Mouse (Mus musculus): Measurements from ENCODE around the gene Fam129b. TPM values are rescaled to one million over a fixed set of nuclear protein-coding genes. Genes with fewer than 3 reads are reported as not detected.

Fam129b gene
- 13.7 and 15.9 TPM in 2 replicates for polyA plus RNA-seq (2014; fragmentation: Nextera tagmentation; extraction: Ambion mirVana)

DNA sequence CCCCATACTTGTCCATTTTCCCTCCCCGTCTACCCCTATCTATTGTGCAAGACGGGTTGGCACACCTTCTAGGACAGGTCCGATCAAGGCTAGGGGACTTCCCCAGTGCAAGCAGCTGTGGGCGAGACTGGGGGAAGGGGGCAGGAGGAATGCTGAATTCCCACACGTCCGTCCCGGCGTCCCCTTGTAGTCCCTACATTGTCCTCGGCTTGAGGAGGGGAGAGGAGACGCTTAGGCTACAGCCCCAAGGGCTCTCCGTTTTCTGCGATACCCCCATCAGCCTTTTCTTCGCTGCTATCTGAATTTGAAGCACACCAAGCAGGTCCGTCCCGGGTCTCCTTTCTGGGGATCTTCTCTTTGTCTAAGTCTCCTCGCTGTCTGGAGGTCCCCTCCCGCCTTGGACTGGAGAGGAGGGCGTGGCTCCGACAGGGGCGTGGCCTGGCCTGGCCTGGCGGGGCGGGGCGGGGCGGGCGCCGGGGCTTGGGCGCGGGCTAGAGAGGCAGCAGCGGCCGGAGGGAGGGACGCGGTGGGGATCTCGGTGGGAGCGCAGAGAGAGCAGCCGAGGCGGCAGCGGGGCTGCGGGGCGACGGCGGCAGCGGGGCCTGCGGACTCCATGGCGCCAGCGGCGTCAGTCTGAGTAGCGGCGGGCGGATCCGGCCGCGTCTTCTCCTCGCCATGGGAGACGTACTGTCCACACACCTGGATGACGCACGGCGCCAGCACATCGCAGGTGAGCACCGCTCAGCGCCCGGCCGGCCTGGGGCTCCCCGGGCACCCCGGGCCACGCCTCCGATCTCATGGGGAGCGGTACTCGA, at the start of gene Fam129b:
Fam129b (plus strand) TSS at position 440 of the 815 bp plus-strand sequence.
- H3K4me2 ChIP-seq (ENCODE audit: low read depth, low read length) = peak within 1 kb of the TSS; percentile 96
- peak within 1 kb of the TSS; percentile 76 for H3K4me3 ChIP-seq (ENCODE audit: low read depth, low read length)
- H3K27ac ChIP-seq (replicated peaks; ENCODE audit: low read depth, low read length) = peak within 1 kb of the TSS; percentile 82
- no peaks in the 10 kb centered on the region for H3K9me3 ChIP-seq (replicated peaks; ENCODE audit: control insufficient read depth, low read length)
- DNase-seq (ENCODE audit: low spot score) (peak; percentile 92), ATAC-seq (replicated peaks; ENCODE audit: insufficient number of reproducible peaks, low FRiP score, low TSS enrichment, low read depth) (peak; percentile 82)
- H3K4me1 ChIP-seq (ENCODE audit: control insufficient read depth, insufficient read depth, low read length) = peaks cover 14% of the 10 kb centered on the region
- H3K9ac ChIP-seq (replicated peaks; ENCODE audit: low read length) = peak within 1 kb of the TSS; percentile 96
- no peaks in the 10 kb centered on the region for H3K36me3 ChIP-seq (replicated peaks; ENCODE audit: control insufficient read depth, insufficient read depth, low read depth, low read length)
- H3K27me3 ChIP-seq (ENCODE audit: control insufficient read depth, insufficient read depth, low read length) = no peaks in the 10 kb centered on the region
- under 1% methylated on average over 54 of the region's 68 CpGs for WGBS

DNA sequence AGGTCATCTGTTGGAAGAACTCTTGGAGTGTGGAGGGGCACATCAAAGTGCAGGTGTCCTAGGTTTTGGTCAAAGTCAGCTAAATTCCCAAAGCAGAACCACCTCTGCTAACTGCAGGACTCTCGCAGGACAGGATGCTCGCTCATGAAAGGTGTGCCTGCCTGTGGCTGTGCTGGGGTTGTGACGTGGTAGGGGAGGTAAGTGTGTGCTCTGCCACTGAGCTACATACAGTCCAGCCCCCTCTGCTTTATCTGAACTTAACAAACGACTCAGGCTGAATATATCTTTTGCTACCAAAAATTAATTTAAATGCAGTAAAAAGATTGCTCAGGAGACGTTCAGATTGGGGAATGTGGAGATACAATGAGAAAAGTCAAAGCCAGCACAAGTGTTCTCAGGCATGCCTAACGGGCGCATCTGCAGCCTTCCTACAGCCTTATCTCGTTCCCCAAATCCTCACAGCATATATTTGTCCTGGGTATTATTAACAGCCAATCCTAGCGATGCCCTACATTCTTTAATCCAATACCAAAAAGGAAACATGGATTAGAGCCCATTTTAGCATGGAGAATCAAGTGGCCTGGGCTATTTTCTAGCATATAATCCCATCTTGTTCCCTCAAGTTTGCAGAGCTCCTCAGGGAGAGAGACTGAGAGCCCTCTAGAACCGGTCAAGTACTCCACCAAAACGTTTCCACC, 46.8 kb upstream of the Fam129b start:
- DNase-seq (ENCODE audit: low spot score) = no peak
- WGBS = 78% methylated on average over 11 of the region's 11 CpGs
- H3K4me1 ChIP-seq (ENCODE audit: control insufficient read depth, insufficient read depth, low read length) = peaks cover 4% of the 10 kb centered on the region; the same call in 1 of the 2 replicates
- no peaks in the 10 kb centered on the region for H3K9me3 ChIP-seq (replicated peaks; ENCODE audit: control insufficient read depth, low read length)
- no peaks in the 10 kb centered on the region for H3K27me3 ChIP-seq (ENCODE audit: control insufficient read depth, insufficient read depth, low read length)
- H3K27ac ChIP-seq (replicated peaks; ENCODE audit: low read depth, low read length) = no peak overlapping the region
- H3K9ac ChIP-seq (replicated peaks; ENCODE audit: low read length) = no peak overlapping the region
- no peak overlapping the region for H3K4me2 ChIP-seq (ENCODE audit: low read depth, low read length)
- no peaks in the 10 kb centered on the region for H3K36me3 ChIP-seq (replicated peaks; ENCODE audit: control insufficient read depth, insufficient read depth, low read depth, low read length)
- no peak for ATAC-seq (replicated peaks; ENCODE audit: insufficient number of reproducible peaks, low FRiP score, low TSS enrichment, low read depth)
- H3K4me3 ChIP-seq (ENCODE audit: low read depth, low read length) = no peak overlapping the region

DNA sequence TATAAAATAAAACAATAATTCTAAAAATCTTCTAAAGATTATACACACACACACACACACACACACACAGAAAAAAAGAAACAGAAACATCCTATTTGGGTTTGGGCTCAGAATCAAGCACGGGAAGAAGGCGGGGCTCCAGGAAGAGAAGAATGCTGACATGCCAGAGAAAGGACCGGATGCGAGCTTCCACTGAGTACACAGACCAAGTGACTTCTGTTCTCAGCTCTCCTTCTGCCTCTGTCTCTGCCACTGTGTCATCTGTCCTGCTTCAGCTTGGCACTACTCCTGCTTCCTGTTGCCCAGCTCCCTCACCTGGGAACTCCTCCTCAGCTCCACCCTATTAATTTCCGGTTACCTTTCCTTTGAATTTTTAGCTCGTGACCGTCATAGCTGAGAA, 41.4 kb upstream of the Fam129b start:
- H3K4me1 ChIP-seq (ENCODE audit: control insufficient read depth, insufficient read depth, low read length) = no peaks in the 10 kb centered on the region
- 57% methylated on average over 7 of the region's 7 CpGs for WGBS
- ATAC-seq (replicated peaks; ENCODE audit: insufficient number of reproducible peaks, low FRiP score, low TSS enrichment, low read depth) (no peak), DNase-seq (ENCODE audit: low spot score) (no peak)
- no peak overlapping the region for H3K9ac ChIP-seq (replicated peaks; ENCODE audit: low read length)
- no peak overlapping the region for H3K4me3 ChIP-seq (ENCODE audit: low read depth, low read length)
- no peaks in the 10 kb centered on the region for H3K36me3 ChIP-seq (replicated peaks; ENCODE audit: control insufficient read depth, insufficient read depth, low read depth, low read length)
- H3K27me3 ChIP-seq (ENCODE audit: control insufficient read depth, insufficient read depth, low read length) = no peaks in the 10 kb centered on the region
- no peaks in the 10 kb centered on the region for H3K9me3 ChIP-seq (replicated peaks; ENCODE audit: control insufficient read depth, low read length)
- no peak overlapping the region for H3K27ac ChIP-seq (replicated peaks; ENCODE audit: low read depth, low read length)
- no peak overlapping the region for H3K4me2 ChIP-seq (ENCODE audit: low read depth, low read length)

DNA sequence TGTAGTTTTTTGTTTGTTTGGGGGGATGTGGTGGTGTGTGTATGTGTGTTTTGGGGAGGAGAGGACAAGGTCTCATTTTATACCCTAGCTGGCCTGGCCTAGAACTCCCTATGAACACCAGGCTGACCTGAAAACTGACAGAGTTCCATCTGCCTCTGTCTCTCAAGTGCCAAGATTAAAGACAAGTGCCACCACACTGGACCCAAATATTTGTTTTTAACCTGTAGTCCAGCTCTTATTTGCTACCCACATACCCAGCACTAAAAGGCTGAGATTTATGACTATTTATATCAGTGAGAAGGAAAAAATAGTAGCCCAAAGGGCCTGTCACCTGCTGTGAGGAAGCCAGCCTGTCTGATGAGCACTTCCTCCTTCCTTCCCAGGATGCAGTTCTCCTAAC, 40.3 kb upstream of the Fam129b start:
- DNase-seq (ENCODE audit: low spot score) (no peak), ATAC-seq (replicated peaks; ENCODE audit: insufficient number of reproducible peaks, low FRiP score, low TSS enrichment, low read depth) (no peak)
- no peaks in the 10 kb centered on the region for H3K27me3 ChIP-seq (ENCODE audit: control insufficient read depth, insufficient read depth, low read length)
- H3K36me3 ChIP-seq (replicated peaks; ENCODE audit: control insufficient read depth, insufficient read depth, low read depth, low read length) = no peaks in the 10 kb centered on the region
- H3K4me2 ChIP-seq (ENCODE audit: low read depth, low read length) = no peak overlapping the region
- no peak overlapping the region for H3K9ac ChIP-seq (replicated peaks; ENCODE audit: low read length)
- no peaks in the 10 kb centered on the region for H3K9me3 ChIP-seq (replicated peaks; ENCODE audit: control insufficient read depth, low read length)
- H3K27ac ChIP-seq (replicated peaks; ENCODE audit: low read depth, low read length) = no peak overlapping the region
- H3K4me1 ChIP-seq (ENCODE audit: control insufficient read depth, insufficient read depth, low read length) = no peaks in the 10 kb centered on the region
- no peak overlapping the region for H3K4me3 ChIP-seq (ENCODE audit: low read depth, low read length)

- Histone ChIP-seq H3K36me3 (replicated peaks; ENCODE audit: control insufficient read depth, insufficient read depth, low read depth, low read length) (no peaks in the 10 kb centered on the region), H3K4me3 (ENCODE audit: low read depth, low read length) (no peak overlapping the region), H3K27me3 (ENCODE audit: control insufficient read depth, insufficient read depth, low read length) (no peaks in the 10 kb centered on the region), H3K4me2 (ENCODE audit: low read depth, low read length) (no peak overlapping the region), H3K9me3 (replicated peaks; ENCODE audit: control insufficient read depth, low read length) (no peaks in the 10 kb centered on the region), H3K9ac (replicated peaks; ENCODE audit: low read length) (no peak overlapping the region), H3K27ac (replicated peaks; ENCODE audit: low read depth, low read length) (no peak overlapping the region), H3K4me1 (ENCODE audit: control insufficient read depth, insufficient read depth, low read length) (no peaks in the 10 kb centered on the region)
- 57% methylated on average over 9 of the region's 9 CpGs for WGBS
- DNase-seq (ENCODE audit: low spot score) = no peak
- ATAC-seq (replicated peaks; ENCODE audit: insufficient number of reproducible peaks, low FRiP score, low TSS enrichment, low read depth) = no peak
Observed at GRCm38 (mm10) chr2:32838147-32838884, 37.6 kb upstream of the Fam129b start.

GRCm38 (mm10) chr2:32839261-32839660, 36.7 kb upstream of the Fam129b start:
- H3K4me1 ChIP-seq (ENCODE audit: control insufficient read depth, insufficient read depth, low read length) = no peaks in the 10 kb centered on the region
- no peaks in the 10 kb centered on the region for H3K27me3 ChIP-seq (ENCODE audit: control insufficient read depth, insufficient read depth, low read length)
- no peak overlapping the region for H3K4me2 ChIP-seq (ENCODE audit: low read depth, low read length)
- no peaks in the 10 kb centered on the region for H3K9me3 ChIP-seq (replicated peaks; ENCODE audit: control insufficient read depth, low read length)
- ATAC-seq (replicated peaks; ENCODE audit: insufficient number of reproducible peaks, low FRiP score, low TSS enrichment, low read depth) (no peak), DNase-seq (ENCODE audit: low spot score) (no peak)
- 74% methylated on average over 2 of the region's 2 CpGs for WGBS
- H3K4me3 ChIP-seq (ENCODE audit: low read depth, low read length) = no peak overlapping the region
- no peaks in the 10 kb centered on the region for H3K36me3 ChIP-seq (replicated peaks; ENCODE audit: control insufficient read depth, insufficient read depth, low read depth, low read length)
- H3K27ac ChIP-seq (replicated peaks; ENCODE audit: low read depth, low read length) = no peak overlapping the region
- H3K9ac ChIP-seq (replicated peaks; ENCODE audit: low read length) = no peak overlapping the region

DNA sequence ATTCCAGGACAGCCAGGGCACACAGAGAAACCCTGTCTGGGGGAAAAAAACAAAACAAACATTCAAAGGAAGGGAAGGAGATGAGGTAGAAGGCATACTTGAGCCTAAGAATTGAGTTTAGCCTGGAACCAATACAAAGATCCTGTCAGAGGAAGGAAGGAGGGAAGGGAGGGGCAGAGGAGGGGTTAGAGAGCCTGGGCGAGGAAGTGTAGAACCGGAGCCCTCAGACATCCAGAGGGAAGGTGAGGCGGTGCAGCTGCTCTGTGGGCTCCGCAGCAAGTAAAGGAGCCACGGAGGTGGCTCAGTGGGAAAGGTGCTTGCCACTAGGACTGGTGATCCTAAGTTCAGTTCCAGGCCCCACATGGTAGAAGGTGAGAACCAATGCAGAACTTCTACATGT, 34.8 kb upstream of the Fam129b start:
- Histone ChIP-seq H3K9ac (replicated peaks; ENCODE audit: low read length) (no peak overlapping the region), H3K4me3 (ENCODE audit: low read depth, low read length) (no peak overlapping the region), H3K9me3 (replicated peaks; ENCODE audit: control insufficient read depth, low read length) (no peaks in the 10 kb centered on the region), H3K36me3 (replicated peaks; ENCODE audit: control insufficient read depth, insufficient read depth, low read depth, low read length) (no peaks in the 10 kb centered on the region), H3K27ac (replicated peaks; ENCODE audit: low read depth, low read length) (no peak overlapping the region), H3K4me2 (ENCODE audit: low read depth, low read length) (no peak overlapping the region), H3K4me1 (ENCODE audit: control insufficient read depth, insufficient read depth, low read length) (no peaks in the 10 kb centered on the region), H3K27me3 (ENCODE audit: control insufficient read depth, insufficient read depth, low read length) (no peaks in the 10 kb centered on the region)
- WGBS = 56% methylated on average over 5 of the region's 5 CpGs
- no peak for ATAC-seq (replicated peaks; ENCODE audit: insufficient number of reproducible peaks, low FRiP score, low TSS enrichment, low read depth)
- DNase-seq (ENCODE audit: low spot score) = no peak
